Mouse (Mus musculus) megakaryocyte, embryonic 14.5 days (primary cell): ENCODE data around the gene Rnaseh2a. TPM values are rescaled to one million over a fixed set of nuclear protein-coding genes. Genes with fewer than 3 reads are reported as not detected.

Experiments
- H3K27me3 ChIP-seq: replicated peaks from 2 replicates; pipeline ENCODE3; 2012; ENCODE audit warnings: inconsistent platforms
- H3K36me3 ChIP-seq: replicated peaks from 2 replicates; pipeline ENCODE3; 2012; ENCODE audit warnings: low read length, inconsistent platforms, mixed read lengths
- H3K4me1 ChIP-seq: 2 replicates; pipeline ENCODE4 v1.6.1; 2012; ENCODE audit warnings: inconsistent platforms
- H3K4me3 ChIP-seq: replicated peaks from 2 replicates; pipeline ENCODE3; 2012; ENCODE audit warnings: moderate library complexity, mild to moderate bottlenecking, inconsistent platforms
- H3K9me3 ChIP-seq: 2 replicates; pipeline ENCODE4 v1.6.1; 2012; ENCODE audit warnings: inconsistent platforms
- FLI1 ChIP-seq: IDR thresholded peaks from 2 replicates; pipeline ENCODE4 v1.6.1; 2012; ENCODE audit warnings: low read length, inconsistent platforms, mixed read lengths
- GATA1 ChIP-seq: IDR thresholded peaks from 3 replicates; pipeline ENCODE4 v1.6.1; 2012; ENCODE audit warnings: mixed read lengths, low read length, inconsistent platforms, borderline replicate concordance
- polyA plus RNA-seq: library from polyadenylated mRNA; stranded (reverse); fragments of >175 nt; gene quantifications from 2 replicates; pipeline ENCODE4 v1.2.3, GENCODE M21; 2012; ENCODE audit warnings: low replicate concordance; ENCODE audit not compliant: insufficient read depth

Gene Rnaseh2a
- polyA plus RNA-seq, 1 experiment: 248 TPM

- Histone ChIP-seq H3K27me3 (no peaks in the 10 kb centered on the region), H3K4me3 (no peak overlapping the region), H3K9me3 (no peaks in the 10 kb centered on the region), H3K36me3 (peaks cover 31% of the 10 kb centered on the region), H3K4me1 (peaks cover 40% of the 10 kb centered on the region)
- no peak for TF ChIP-seq GATA1
- no peak for TF ChIP-seq FLI1
These were observed 26.1 kb upstream of the Rnaseh2a start for GRCm38 (mm10) chr8:84995680-84996079.

- H3K36me3 ChIP-seq: peaks cover 31% of the 10 kb centered on the region
- H3K27me3 ChIP-seq: no peaks in the 10 kb centered on the region
- peaks cover 45% of the 10 kb centered on the region for H3K4me1 ChIP-seq
- no peak overlapping the region for H3K4me3 ChIP-seq
- no peak for TF ChIP-seq FLI1
- no peak for TF ChIP-seq GATA1
- H3K9me3 ChIP-seq: no peaks in the 10 kb centered on the region
These were observed 24.8 kb upstream of the Rnaseh2a start for GRCm38 (mm10) chr8:84994375-84994774.

GRCm38 (mm10) chr8:84990836-84991235 is 21.3 kb upstream of the Rnaseh2a start:
- TF ChIP-seq GATA1 (no peak), FLI1 (no peak)
- Histone ChIP-seq H3K4me1 (peaks cover 55% of the 10 kb centered on the region), H3K36me3 (peaks cover 15% of the 10 kb centered on the region), H3K4me3 (peak overlapping the region; percentile 97), H3K27me3 (no peaks in the 10 kb centered on the region), H3K9me3 (no peaks in the 10 kb centered on the region)

- peaks cover 60% of the 10 kb centered on the region for H3K4me1 ChIP-seq
- H3K9me3 ChIP-seq: no peaks in the 10 kb centered on the region
- H3K36me3 ChIP-seq: peaks cover 10% of the 10 kb centered on the region
- no peaks in the 10 kb centered on the region for H3K27me3 ChIP-seq
- TF ChIP-seq FLI1: no peak
- no peak for TF ChIP-seq GATA1
- peak within 1 kb of the TSS; percentile 97 for H3K4me3 ChIP-seq
These were observed 20.8 kb upstream of the Rnaseh2a start, which contains the start of gene Hook2 for GRCm38 (mm10) chr8:84990349-84990748. Gene Hook2 (plus strand): TSS chr8:84990603.

- TF ChIP-seq FLI1 (no peak), GATA1 (no peak)
- Histone ChIP-seq H3K27me3 (no peaks in the 10 kb centered on the region), H3K9me3 (no peaks in the 10 kb centered on the region), H3K4me3 (peak overlapping the region; percentile 97), H3K4me1 (peaks cover 65% of the 10 kb centered on the region), H3K36me3 (peaks cover 4% of the 10 kb centered on the region)
These were observed 20.2 kb upstream of the Rnaseh2a start for GRCm38 (mm10) chr8:84989810-84990209.

GRCm38 (mm10) chr8:84989311-84989731 is 19.8 kb upstream of the Rnaseh2a start:
- H3K4me1 ChIP-seq: peaks cover 70% of the 10 kb centered on the region
- peak overlapping the region; percentile 97 for H3K4me3 ChIP-seq
- H3K9me3 ChIP-seq: no peaks in the 10 kb centered on the region
- TF ChIP-seq GATA1 (no peak), FLI1 (no peak)
- H3K36me3 ChIP-seq: peaks cover 1% of the 10 kb centered on the region
- no peaks in the 10 kb centered on the region for H3K27me3 ChIP-seq

- H3K27me3 ChIP-seq: no peaks in the 10 kb centered on the region
- H3K9me3 ChIP-seq: no peaks in the 10 kb centered on the region
- H3K4me3 ChIP-seq: no peak overlapping the region
- H3K36me3 ChIP-seq: no peaks in the 10 kb centered on the region
- TF ChIP-seq GATA1: no peak
- TF ChIP-seq FLI1: no peak
- H3K4me1 ChIP-seq: peaks cover 75% of the 10 kb centered on the region
These were observed 18.3 kb upstream of the Rnaseh2a start for GRCm38 (mm10) chr8:84987903-84988302.

GRCm38 (mm10) chr8:84987388-84987787 is 17.8 kb upstream of the Rnaseh2a start:
- TF ChIP-seq GATA1 (no peak), FLI1 (no peak)
- Histone ChIP-seq H3K4me3 (no peak overlapping the region), H3K27me3 (no peaks in the 10 kb centered on the region), H3K4me1 (peaks cover 75% of the 10 kb centered on the region), H3K9me3 (no peaks in the 10 kb centered on the region), H3K36me3 (no peaks in the 10 kb centered on the region)

GRCm38 (mm10) chr8:84986379-84986945 is 16.9 kb upstream of the Rnaseh2a start:
- Histone ChIP-seq H3K27me3 (no peaks in the 10 kb centered on the region), H3K4me3 (peak overlapping the region; percentile 92), H3K4me1 (peaks cover 79% of the 10 kb centered on the region), H3K9me3 (no peaks in the 10 kb centered on the region), H3K36me3 (no peaks in the 10 kb centered on the region)
- TF ChIP-seq FLI1: no peak
- TF ChIP-seq GATA1: no peak

GRCm38 (mm10) chr8:84985684-84986378 is 16.3 kb upstream of the Rnaseh2a start:
- TF ChIP-seq GATA1: no peak
- TF ChIP-seq FLI1: no peak
- Histone ChIP-seq H3K4me3 (peak overlapping the region; percentile 92), H3K9me3 (no peaks in the 10 kb centered on the region), H3K4me1 (peaks cover 79% of the 10 kb centered on the region), H3K36me3 (no peaks in the 10 kb centered on the region), H3K27me3 (no peaks in the 10 kb centered on the region)
